ENCODE assay signal across 8 mouse cellular contexts in the genomic region with DNA sequence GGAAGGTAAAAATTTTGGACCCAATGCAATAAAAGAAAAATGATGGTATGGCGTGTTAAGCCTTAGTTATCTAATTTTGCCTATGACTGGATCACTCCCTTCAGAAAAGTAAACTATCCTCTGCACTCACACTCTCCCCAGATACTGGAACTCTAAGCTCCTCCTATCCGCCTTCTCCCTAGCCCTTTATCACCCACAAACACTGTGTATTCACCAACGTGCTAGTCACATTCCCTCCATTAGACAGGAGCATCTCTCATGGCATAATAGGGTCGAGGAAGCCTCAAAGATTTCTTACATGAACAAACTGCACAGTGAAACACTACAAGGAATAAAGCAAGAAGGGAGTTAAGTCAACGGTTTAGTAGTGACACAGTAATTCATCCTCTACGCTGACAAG. TPM values are rescaled to one million over a fixed set of nuclear protein-coding genes. Genes with fewer than 3 reads are reported as not detected.
DNase-seq lines count a peak whose midpoint lies in the region; ATAC-seq and TF ChIP-seq lines count a peak whose summit lies in the region.

No protein-coding gene starts in this region.

- H3K4me1 ChIP-seq in neural tube, embryonic 11.5 days (ENCODE audit: control insufficient read depth, insufficient read depth, low read length) = peaks cover 10% of the 10 kb centered on the region; the same call in 1 of the 2 replicates
- H3K4me1 ChIP-seq in embryonic fibroblast, embryonic 13.5 days (ENCODE audit: control insufficient read depth, insufficient read depth, low read length) = peaks cover 11% of the 10 kb centered on the region
- H3K4me1 ChIP-seq in limb, embryonic 14.5 days (ENCODE audit: control insufficient read depth, insufficient read depth, low read length) = peaks cover 10% of the 10 kb centered on the region; the same call in 1 of the 2 replicates
- H3K4me1 ChIP-seq in stomach, embryonic 15.5 days = peaks cover 8% of the 10 kb centered on the region; the same call in 1 of the 2 replicates

- TF ChIP-seq CTCF in embryonic fibroblast, embryonic 13.5 days (IDR thresholded peaks at IDR 0.05; ENCODE audit: borderline replicate concordance, insufficient read depth, low read length) = no peak

- H3K27ac ChIP-seq in neural tube, embryonic 11.5 days (ENCODE audit: low read depth, low read length) = no peak overlapping the region
- H3K27ac ChIP-seq in embryonic fibroblast, embryonic 13.5 days (ENCODE audit: insufficient read depth, low read length) = no peak overlapping the region
- no peak overlapping the region for H3K27ac ChIP-seq in limb, embryonic 14.5 days (replicated peaks; ENCODE audit: low read depth, low read length)
- H3K27ac ChIP-seq in stomach, embryonic 15.5 days = no peak overlapping the region

- H3K9ac ChIP-seq in neural tube, embryonic 11.5 days (ENCODE audit: low read length) = peak overlapping the region; percentile 92; the same call in 1 of the 2 replicates
- H3K9ac ChIP-seq in limb, embryonic 14.5 days (ENCODE audit: low read depth, low read length, severe bottlenecking) = peak overlapping the region; percentile 91; the same call in 1 of the 2 replicates
- H3K9ac ChIP-seq in stomach, embryonic 15.5 days = 0 out of 2 replicates have a peak overlapping the region, but pooled peaks have one; percentile 76

- no peak for DNase-seq in neural tube, embryonic 11.5 days (ENCODE audit: low spot score)
- DNase-seq in neural tube, embryonic 10.5 days (ENCODE audit: extremely low spot score, low spot score) = no peak
- no peak for DNase-seq in limb, embryonic 14.5 days (ENCODE audit: low spot score)
- no peak for DNase-seq in adrenal gland, adult 8-10 months
- DNase-seq in frontal cortex, adult 2 months (ENCODE audit: extremely low spot score in 1 of 2, low spot score in 1 of 2) = no peak
- DNase-seq in kidney, adult 9 months = no peak

- H3K36me3 ChIP-seq in neural tube, embryonic 11.5 days (ENCODE audit: control insufficient read depth, insufficient read depth, low read length) = no peaks in the 10 kb centered on the region
- H3K36me3 ChIP-seq in limb, embryonic 14.5 days (ENCODE audit: control insufficient read depth, insufficient read depth, low read length) = no peaks in the 10 kb centered on the region
- no peaks in the 10 kb centered on the region for H3K36me3 ChIP-seq in stomach, embryonic 15.5 days

- H3K27me3 ChIP-seq in neural tube, embryonic 11.5 days (ENCODE audit: control insufficient read depth, insufficient read depth, low read length) = no peaks in the 10 kb centered on the region
- no peaks in the 10 kb centered on the region for H3K27me3 ChIP-seq in limb, embryonic 14.5 days (ENCODE audit: control insufficient read depth, insufficient read depth, low read length)
- H3K27me3 ChIP-seq in stomach, embryonic 15.5 days (replicated peaks) = peaks cover 8% of the 10 kb centered on the region; the same call in 1 of the 2 replicates

- no peak for TF ChIP-seq POLR2A in embryonic fibroblast, embryonic 13.5 days (IDR thresholded peaks at IDR 0.05; ENCODE audit: low read depth, low read length)
- TF ChIP-seq POLR2A in limb, embryonic 14.5 days (IDR thresholded peaks at IDR 0.05; ENCODE audit: borderline replicate concordance, extremely low read depth, insufficient read depth, insufficient read length) = no peak

- ATAC-seq in neural tube, embryonic 11.5 days (ENCODE audit: insufficient read depth, low FRiP score, low TSS enrichment) = no peak
- ATAC-seq in limb, embryonic 14.5 days (ENCODE audit: low FRiP score, low read depth) = no peak
- ATAC-seq in stomach, embryonic 15.5 days (ENCODE audit: insufficient read depth, low FRiP score, low read depth) = no peak

- H3K9me3 ChIP-seq in neural tube, embryonic 11.5 days (ENCODE audit: control insufficient read depth, low read length) = no peaks in the 10 kb centered on the region
- H3K9me3 ChIP-seq in limb, embryonic 14.5 days (ENCODE audit: control insufficient read depth, low read length) = no peaks in the 10 kb centered on the region
- H3K9me3 ChIP-seq in stomach, embryonic 15.5 days = no peaks in the 10 kb centered on the region

- H3K4me2 ChIP-seq in neural tube, embryonic 11.5 days (ENCODE audit: low read depth) = peak overlapping the region; percentile 85
- H3K4me2 ChIP-seq in limb, embryonic 14.5 days (replicated peaks; ENCODE audit: low read depth, low read length, severe bottlenecking) = peak overlapping the region; percentile 72
- H3K4me2 ChIP-seq in stomach, embryonic 15.5 days = peak overlapping the region; percentile 87

- WGBS in neural tube, embryonic 11.5 days = 38% methylated on average over 6 of the region's 6 CpGs
- 34% methylated on average over 6 of the region's 6 CpGs for WGBS in limb, embryonic 14.5 days
- 24% methylated on average over 6 of the region's 6 CpGs for WGBS in stomach, embryonic 15.5 days

- peak overlapping the region; percentile 93 for H3K4me3 ChIP-seq in neural tube, embryonic 11.5 days (ENCODE audit: low read depth, low read length)
- H3K4me3 ChIP-seq in embryonic fibroblast, embryonic 13.5 days (ENCODE audit: insufficient read depth, low read length) = peak overlapping the region; percentile 95
- peak overlapping the region; percentile 85 for H3K4me3 ChIP-seq in limb, embryonic 14.5 days (replicated peaks; ENCODE audit: low read length)
- peak overlapping the region; percentile 83 for H3K4me3 ChIP-seq in stomach, embryonic 15.5 days (replicated peaks)

RNA-seq across cellular contexts. Expression of a gene that starts 1.1 kb away (rescaled TPM):
- 59.4 and 61.8 TPM in 2 replicates for polyA plus RNA-seq in neural tube, embryonic 11.5 days (2014; fragmentation: Nextera tagmentation; extraction: Ambion mirVana)
- polyA plus RNA-seq in embryonic fibroblast, embryonic 13.5 days (2011; ENCODE audit: insufficient read length, low read depth, missing spikeins) = 31.0 and 35.0 TPM in 2 replicates
- 67.2 and 78.1 TPM in 2 replicates for polyA plus RNA-seq in limb, embryonic 14.5 days (2012; rRNA removed)
- polyA plus RNA-seq in limb, embryonic 14.5 days (2014; fragmentation: Nextera tagmentation; extraction: Ambion mirVana) = 32.1 and 40.4 TPM in 2 replicates
- polyA plus RNA-seq in stomach, embryonic 15.5 days (2015; fragmentation: Nextera tagmentation; extraction: Ambion mirVana) = 37.5 and 39.8 TPM in 2 replicates
- 10 to 100 TPM; 32.3 to 51.7 (median 38.7) TPM for total RNA-seq in adrenal gland, adult 8-10 months (2022)
- 56.2 TPM in 2 replicates for polyA plus RNA-seq in frontal cortex, adult 2 months (2012; rRNA removed)
